Mouse (Mus musculus) stomach, embryonic 15.5 days (tissue): ENCODE data around the gene Foxl1. TPM values are rescaled to one million over a fixed set of nuclear protein-coding genes. Genes with fewer than 3 reads are reported as not detected.
"Not testable (repeated sequence)": the region's sequence is repeated elsewhere in the genome, so short reads cannot be mapped to it uniquely, and the experiment has no call there.

ENCODE experiments used
- ATAC-seq: fragments of 200-750 bp; cut with Nextera tagmentation; 2 replicates; pipeline ENCODE4 v1.8.0; 2017; ENCODE audit warnings: low read depth, moderate number of reproducible peaks, moderate TSS enrichment; ENCODE audit not compliant: insufficient read depth, low FRiP score
- H3K27ac ChIP-seq: fragments of 300-500 bp; sonication (generic); 2 replicates; pipeline ENCODE4 v1.5.1; 2015; ENCODE audit warnings: mild to moderate bottlenecking, inconsistent platforms
- H3K27me3 ChIP-seq: fragments of 300-500 bp; sonication (generic); replicated peaks from 2 replicates; pipeline ENCODE4 v1.6.1; 2015; ENCODE audit warnings: inconsistent platforms
- H3K36me3 ChIP-seq: fragments of 300-500 bp; sonication (generic); 2 replicates; pipeline ENCODE4 v1.6.1; 2015; ENCODE audit warnings: inconsistent platforms
- H3K4me1 ChIP-seq: fragments of 300-500 bp; sonication (generic); 2 replicates; pipeline ENCODE4 v1.6.1; 2015; ENCODE audit warnings: inconsistent platforms
- H3K4me2 ChIP-seq: fragments of 300-500 bp; sonication (generic); 2 replicates; pipeline ENCODE4 v1.6.1; 2015; ENCODE audit warnings: mild to moderate bottlenecking, inconsistent platforms
- H3K4me3 ChIP-seq: fragments of 300-500 bp; sonication (generic); replicated peaks from 2 replicates; pipeline ENCODE4 v1.5.1; 2015; ENCODE audit warnings: inconsistent platforms
- H3K9ac ChIP-seq: fragments of 300-500 bp; sonication (generic); 2 replicates; pipeline ENCODE4 v1.6.1; 2015; ENCODE audit warnings: inconsistent platforms
- H3K9me3 ChIP-seq: fragments of 300-500 bp; sonication (generic); 2 replicates; pipeline ENCODE4 v1.6.1; 2016; ENCODE audit warnings: inconsistent platforms
- WGBS: fragments of 180-500 bp; shearing (Covaris S2); methylation state at CpG from one replicate; pipeline ENCODE4 v1.1.7; 2015; 5-methylcytosine and 5-hydroxymethylcytosine counted together
- polyA plus RNA-seq: library from polyadenylated mRNA; unstranded; fragments of >200 nt; fragmentation: Nextera tagmentation; extraction: Ambion mirVana; gene quantifications from 2 replicates; pipeline ENCODE4 v1.2.1, GENCODE M21; 2015

Gene Foxl1
- polyA plus RNA-seq, 1 experiment from 2014 or later = 7.2 TPM

DNA sequence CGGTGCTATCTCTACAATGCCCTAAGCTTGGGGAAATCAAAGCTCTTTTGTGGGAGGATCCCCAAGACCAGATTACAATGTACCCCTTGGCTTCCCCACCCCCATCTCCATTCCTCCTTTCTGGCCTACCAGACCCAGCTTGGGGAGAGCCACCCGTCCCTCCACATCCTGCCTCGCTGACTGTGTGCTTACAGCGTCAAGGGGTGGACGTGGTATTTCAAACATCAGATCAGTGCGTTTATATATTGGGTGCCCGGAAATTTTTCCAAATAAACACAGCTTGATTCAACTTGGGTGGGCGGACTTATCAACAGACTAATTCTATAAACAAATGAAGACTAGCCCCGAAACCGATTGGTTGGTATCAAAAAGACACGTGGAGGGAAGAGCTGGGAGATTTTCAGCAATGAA lies 444 bp upstream of the Foxl1 start:
- Histone ChIP-seq H3K9me3 (no peaks in the 10 kb centered on the region), H3K27me3 (peaks cover 75% of the 10 kb centered on the region), H3K4me3 (no peak overlapping the region; the same call in 1 of the 2 replicates), H3K27ac (peak overlapping the region; percentile 31; the same call in 1 of the 2 replicates), H3K4me1 (peaks cover 16% of the 10 kb centered on the region), H3K4me2 (0 out of 2 replicates have a peak overlapping the region, but pooled peaks have one; percentile 5), H3K9ac (no peak overlapping the region), H3K36me3 (no peaks in the 10 kb centered on the region)
- ATAC-seq = no peak
- WGBS = 9% methylated on average over 11 of the region's 11 CpGs

DNA sequence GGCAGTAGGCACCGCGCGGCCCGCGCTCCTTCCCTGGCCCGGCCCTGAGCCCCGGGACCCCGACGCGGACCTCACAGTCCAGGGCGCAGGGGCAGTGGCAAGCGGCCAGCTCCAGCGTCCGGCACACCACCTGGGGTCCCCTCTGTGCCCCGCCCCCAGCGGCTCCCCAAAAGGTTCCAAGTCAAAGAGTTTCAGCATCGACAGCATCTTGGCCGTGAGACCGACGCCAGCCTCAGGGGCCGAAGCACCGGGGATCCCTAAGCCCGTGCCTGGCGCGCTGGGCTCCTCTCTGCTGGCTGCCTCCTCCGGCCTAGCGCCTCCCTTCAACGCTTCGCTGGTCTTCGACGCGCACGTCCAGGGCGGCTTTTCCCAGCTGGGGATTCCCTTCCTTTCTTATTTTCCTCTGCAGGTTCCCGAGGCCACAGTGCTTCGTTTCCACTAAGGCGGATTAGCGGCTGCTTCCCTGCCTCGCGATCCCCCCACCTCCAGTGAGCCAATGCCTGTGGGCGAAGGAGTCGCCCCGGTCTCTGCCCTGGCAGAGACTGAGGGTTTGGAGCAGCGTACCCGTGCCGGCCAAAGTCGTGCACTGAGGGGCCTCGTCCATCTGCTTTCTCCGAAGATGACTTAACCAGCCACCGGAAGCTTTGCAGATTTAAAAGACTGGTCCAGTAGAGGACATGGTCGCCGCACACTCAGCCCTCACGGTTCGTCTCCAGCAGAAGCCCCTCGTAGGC lies 958 bp downstream of the Foxl1 start:
- Histone ChIP-seq H3K9ac (peak overlapping the region; percentile 31; the same call in 1 of the 2 replicates), H3K27me3 (peaks cover 61% of the 10 kb centered on the region), H3K36me3 (no peaks in the 10 kb centered on the region), H3K9me3 (no peaks in the 10 kb centered on the region), H3K4me2 (peak overlapping the region; percentile 50), H3K27ac (peak overlapping the region; percentile 86), H3K4me1 (peaks cover 16% of the 10 kb centered on the region), H3K4me3 (peak overlapping the region; percentile 42)
- no peak for ATAC-seq
- 6% methylated on average over 55 of the region's 55 CpGs for WGBS

DNA sequence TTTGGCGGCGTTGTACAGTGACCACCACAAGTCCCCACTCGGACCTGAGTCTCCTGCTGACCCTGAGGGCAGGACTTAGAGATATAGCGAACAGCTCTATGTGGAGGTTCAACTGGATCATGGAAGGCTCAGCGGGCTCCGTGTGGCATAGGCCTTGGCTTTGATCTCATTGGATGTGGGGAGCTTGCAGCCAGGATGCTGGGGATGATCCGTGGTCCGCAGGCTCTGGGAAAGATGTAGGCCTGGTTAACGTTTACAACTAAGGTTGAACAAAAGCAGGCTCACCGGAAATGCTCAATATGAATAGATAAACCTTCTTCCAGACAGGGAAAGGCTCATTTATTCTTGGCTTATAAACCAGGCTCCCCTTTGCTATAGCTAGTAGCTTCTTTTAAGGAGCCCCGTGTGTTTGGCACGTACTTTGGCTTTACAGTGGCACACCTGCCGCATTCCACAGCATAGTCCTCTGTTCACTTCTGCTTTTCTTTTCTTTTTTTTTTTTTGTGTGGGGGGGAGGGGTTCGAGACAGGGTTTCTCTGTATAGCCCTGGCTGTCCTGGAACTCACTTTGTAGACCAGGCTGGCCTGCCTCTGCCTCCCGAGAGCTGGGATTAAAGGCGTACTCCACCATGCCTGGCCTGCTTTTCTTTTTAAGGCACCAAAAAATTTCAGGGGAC lies 1.7 kb downstream of the Foxl1 start:
- no peak overlapping the region for H3K27ac ChIP-seq
- no peaks in the 10 kb centered on the region for H3K9me3 ChIP-seq
- 32% methylated on average over 16 of the region's 16 CpGs for WGBS
- peaks cover 55% of the 10 kb centered on the region for H3K27me3 ChIP-seq
- no peak for ATAC-seq
- H3K36me3 ChIP-seq = no peaks in the 10 kb centered on the region
- no peak overlapping the region for H3K9ac ChIP-seq
- H3K4me2 ChIP-seq = peak overlapping the region; percentile 50
- H3K4me3 ChIP-seq = peak overlapping the region; percentile 42
- H3K4me1 ChIP-seq = peaks cover 16% of the 10 kb centered on the region

DNA sequence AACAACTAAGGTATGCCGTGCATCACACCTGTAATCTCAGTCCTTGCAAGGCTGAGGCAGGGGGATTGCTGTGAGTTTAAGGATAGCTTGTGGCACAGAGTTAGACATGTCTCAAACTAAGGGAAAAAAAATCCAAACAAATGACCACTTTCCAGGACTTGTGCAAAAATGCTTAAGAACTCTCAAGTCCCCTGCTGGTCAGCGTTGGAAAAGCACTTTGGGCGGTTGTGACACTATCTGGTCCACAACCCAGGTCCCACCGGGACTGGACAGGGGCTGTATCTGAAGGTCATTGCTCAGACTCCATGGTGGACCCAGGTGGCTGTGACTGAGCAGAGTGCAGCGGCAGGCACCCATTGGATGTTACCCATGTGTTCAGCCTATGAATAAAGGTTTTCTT lies 2.8 kb downstream of the Foxl1 start:
- H3K36me3 ChIP-seq = no peaks in the 10 kb centered on the region
- no peak overlapping the region for H3K27ac ChIP-seq
- H3K4me3 ChIP-seq = peak overlapping the region; percentile 14
- peaks cover 14% of the 10 kb centered on the region for H3K4me1 ChIP-seq
- H3K4me2 ChIP-seq = peak overlapping the region; percentile 50
- 38% methylated on average over 5 of the region's 5 CpGs for WGBS
- ATAC-seq = no peak
- peaks cover 46% of the 10 kb centered on the region for H3K27me3 ChIP-seq
- H3K9ac ChIP-seq = no peak overlapping the region
- H3K9me3 ChIP-seq = no peaks in the 10 kb centered on the region

DNA sequence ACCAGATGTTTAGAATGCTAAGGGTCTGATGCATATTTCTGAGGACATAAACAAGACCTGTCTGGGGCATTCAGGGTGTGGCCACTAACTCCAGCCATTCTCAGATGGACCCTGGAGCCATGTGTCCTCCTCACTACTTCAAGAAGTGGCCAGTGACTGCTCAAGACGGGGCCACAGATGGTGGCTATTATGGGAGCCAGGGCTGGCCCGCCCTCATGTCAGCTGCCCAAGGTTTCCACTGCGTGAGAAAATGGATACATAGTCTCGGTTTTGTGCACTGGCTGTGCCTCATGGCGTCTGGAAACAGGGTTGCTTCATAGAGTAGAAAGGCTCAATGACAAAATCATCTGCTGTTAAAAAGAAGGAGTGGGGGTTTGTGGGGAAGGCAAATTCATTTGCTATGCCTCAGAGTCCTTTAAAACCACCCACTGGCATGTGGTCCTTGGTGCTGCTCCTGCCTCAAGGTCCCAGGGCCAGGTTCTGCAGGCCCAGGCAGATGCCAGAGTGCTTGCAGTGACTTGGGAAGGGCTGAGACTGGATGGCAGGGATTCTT lies 5.3 kb downstream of the Foxl1 start:
- WGBS = 80% methylated on average over 5 of the region's 5 CpGs
- ATAC-seq = no peak

DNA sequence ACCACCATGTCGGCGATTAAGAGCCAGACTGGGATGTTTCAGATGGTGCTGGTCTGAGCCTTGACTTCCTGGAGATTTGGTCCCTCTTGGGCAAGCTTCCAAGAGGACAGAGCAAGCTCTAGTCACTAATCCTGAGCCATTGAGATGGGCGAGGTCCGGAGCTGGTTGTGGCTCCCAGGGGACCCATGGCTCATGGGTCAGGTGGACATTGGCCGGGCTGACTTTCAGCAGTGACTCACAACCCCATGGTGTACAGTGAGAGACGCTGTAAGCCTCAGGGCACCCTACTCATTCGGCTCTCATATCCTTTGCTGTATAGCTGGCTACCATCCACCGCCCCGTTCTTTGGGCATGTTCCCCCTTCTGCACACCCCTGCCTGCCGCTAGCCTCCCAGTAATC lies 6.4 kb downstream of the Foxl1 start:
- no peak for ATAC-seq
- H3K4me3 ChIP-seq = no peak overlapping the region
- peaks cover 13% of the 10 kb centered on the region for H3K27me3 ChIP-seq
- 0 out of 2 replicates have a peak, but pooled peaks cover 2% of the 10 kb centered on the region for H3K4me1 ChIP-seq
- H3K9me3 ChIP-seq = no peaks in the 10 kb centered on the region
- H3K9ac ChIP-seq = no peak overlapping the region
- H3K36me3 ChIP-seq = no peaks in the 10 kb centered on the region
- 86% methylated on average over 10 of the region's 10 CpGs for WGBS
- no peak overlapping the region for H3K27ac ChIP-seq
- no peak overlapping the region for H3K4me2 ChIP-seq

More for the DNA sequence above, 5.3 kb downstream of the Foxl1 start:
- Histone ChIP-seq H3K27ac (no peak overlapping the region), H3K27me3 (peaks cover 23% of the 10 kb centered on the region), H3K36me3 (no peaks in the 10 kb centered on the region), H3K9me3 (no peaks in the 10 kb centered on the region), H3K4me3 (no peak overlapping the region), H3K9ac (no peak overlapping the region), H3K4me1 (peaks cover 10% of the 10 kb centered on the region), H3K4me2 (no peak overlapping the region)

DNA sequence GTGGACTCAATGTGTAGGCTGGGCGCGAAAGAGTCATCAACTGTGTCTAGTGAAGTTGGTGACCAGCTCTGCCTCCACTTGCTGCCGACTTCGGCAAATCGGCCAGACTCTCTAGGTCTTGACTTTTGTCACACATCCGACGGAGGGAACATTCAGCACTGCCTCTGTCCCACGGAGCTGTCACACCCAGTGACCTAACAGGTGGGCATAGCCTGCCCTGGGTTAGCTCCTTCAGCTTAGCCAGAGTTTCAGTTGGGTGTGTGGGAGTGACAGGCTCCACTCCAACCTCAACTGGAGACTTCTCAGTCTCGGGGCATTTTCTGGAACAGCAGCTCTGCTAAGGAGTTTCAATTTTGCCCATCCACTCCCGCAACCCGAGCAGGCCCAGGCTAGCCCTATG lies 6.8 kb downstream of the Foxl1 start:
- no peaks in the 10 kb centered on the region for H3K9me3 ChIP-seq
- no peak overlapping the region for H3K27ac ChIP-seq
- no peak for ATAC-seq

DNA sequence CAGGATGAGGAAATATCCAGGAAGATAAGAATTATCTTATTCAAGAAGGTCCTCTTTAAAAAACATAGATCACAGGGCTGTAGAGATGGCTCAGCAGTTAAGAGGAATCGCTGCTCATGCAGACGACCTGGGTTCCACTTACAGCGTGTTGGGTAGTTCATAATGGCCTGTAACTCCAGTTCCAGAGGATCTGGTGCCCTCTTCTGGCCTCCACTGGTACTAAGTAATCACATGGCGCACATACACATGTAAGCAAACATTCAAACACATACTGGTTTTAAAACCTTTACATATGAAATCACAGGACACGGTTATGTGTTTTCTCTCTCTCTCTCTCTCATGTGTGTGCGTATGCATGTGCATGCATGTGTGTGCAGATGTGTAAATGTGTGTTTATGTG lies 9.1 kb downstream of the Foxl1 start:
- Histone ChIP-seq H3K36me3 (no peaks in the 10 kb centered on the region), H3K9me3 (no peaks in the 10 kb centered on the region), H3K4me3 (no peak overlapping the region), H3K4me2 (no peak overlapping the region), H3K9ac (no peak overlapping the region), H3K27me3 (no peaks in the 10 kb centered on the region), H3K4me1 (0 out of 2 replicates have a peak, but pooled peaks cover 2% of the 10 kb centered on the region), H3K27ac (no peak overlapping the region)
- no peak for ATAC-seq
- 94% methylated on average over 6 of the region's 6 CpGs for WGBS

More for the DNA sequence above, 6.8 kb downstream of the Foxl1 start:
- WGBS = 86% methylated on average over 11 of the region's 11 CpGs
- Histone ChIP-seq H3K4me3 (no peak overlapping the region), H3K4me2 (no peak overlapping the region), H3K9ac (no peak overlapping the region), H3K27me3 (peaks cover 9% of the 10 kb centered on the region; the same call in 1 of the 2 replicates), H3K36me3 (no peaks in the 10 kb centered on the region), H3K4me1 (0 out of 2 replicates have a peak, but pooled peaks cover 2% of the 10 kb centered on the region)

DNA sequence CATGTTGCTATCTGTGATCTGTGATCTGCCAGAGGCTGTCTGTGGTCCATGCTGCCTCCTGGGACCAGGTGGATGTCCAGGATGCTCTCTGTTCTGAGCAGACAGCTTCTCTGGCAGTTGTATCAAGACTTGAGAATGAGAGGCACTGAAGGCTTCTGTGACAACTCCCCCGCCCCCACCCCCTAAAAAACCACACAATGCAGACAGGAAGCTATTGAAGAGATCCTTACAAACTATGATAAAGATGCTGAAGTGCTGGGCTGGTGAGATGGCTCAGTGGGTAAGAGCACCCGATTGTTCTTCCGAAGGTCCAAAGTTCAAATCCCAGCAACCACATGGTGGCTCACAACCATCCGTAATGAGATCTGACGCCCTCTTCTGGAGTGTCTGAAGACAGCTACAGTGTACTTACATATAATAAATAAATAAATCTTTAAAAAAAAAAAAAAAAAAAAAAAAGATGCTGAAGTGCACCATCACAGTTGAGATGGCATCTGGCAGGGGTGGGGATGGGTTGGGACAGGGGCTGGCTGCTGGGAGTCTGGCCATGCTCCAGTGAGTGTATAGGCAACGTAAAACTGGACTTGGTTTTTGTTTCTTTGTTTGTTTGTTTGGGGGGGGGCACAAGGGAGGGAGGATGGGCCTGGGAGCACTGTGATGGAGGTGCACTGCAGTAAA lies 17.9 kb downstream of the Foxl1 start:
- not testable (repeated sequence) for H3K4me3 ChIP-seq, H3K9me3 ChIP-seq, H3K4me2 ChIP-seq, H3K9ac ChIP-seq, H3K4me1 ChIP-seq, H3K36me3 ChIP-seq, H3K27ac ChIP-seq, H3K27me3 ChIP-seq, ATAC-seq
- WGBS = 66% methylated on average over 5 of the region's 6 CpGs

DNA sequence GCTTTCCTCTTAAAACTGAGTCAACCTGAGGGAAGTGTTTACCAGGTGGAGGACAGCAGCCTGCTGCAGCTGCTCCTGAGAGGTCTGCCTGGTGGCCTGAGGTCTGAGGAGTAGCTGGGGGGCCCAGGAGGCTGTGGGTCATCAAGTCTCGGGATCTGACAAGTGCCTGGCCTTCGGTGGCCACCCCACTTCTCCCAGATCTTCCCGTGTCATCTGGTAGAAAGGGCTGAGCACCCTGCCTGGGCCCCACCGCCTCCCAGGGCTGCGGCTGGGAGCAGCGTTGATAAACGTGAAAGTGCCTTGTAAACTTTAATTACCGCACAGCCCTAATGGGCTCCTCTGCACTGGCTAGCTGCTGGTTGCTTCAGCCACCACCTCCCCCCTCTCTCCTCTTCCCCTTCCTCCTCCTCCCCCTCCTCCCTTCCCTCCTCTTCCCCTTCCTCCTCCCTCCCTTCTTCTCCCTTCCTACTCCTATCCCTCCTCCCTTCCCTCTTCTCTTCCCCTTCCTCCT lies 20.9 kb downstream of the Foxl1 start:
- Histone ChIP-seq H3K27me3 (no peaks in the 10 kb centered on the region), H3K27ac (no peak overlapping the region), H3K9ac (no peak overlapping the region), H3K9me3 (no peaks in the 10 kb centered on the region), H3K4me2 (no peak overlapping the region), H3K4me1 (peaks cover 4% of the 10 kb centered on the region; the same call in 1 of the 2 replicates), H3K4me3 (no peak overlapping the region), H3K36me3 (no peaks in the 10 kb centered on the region)
- no peak for ATAC-seq
- WGBS = 9% methylated on average over 8 of the region's 8 CpGs

DNA sequence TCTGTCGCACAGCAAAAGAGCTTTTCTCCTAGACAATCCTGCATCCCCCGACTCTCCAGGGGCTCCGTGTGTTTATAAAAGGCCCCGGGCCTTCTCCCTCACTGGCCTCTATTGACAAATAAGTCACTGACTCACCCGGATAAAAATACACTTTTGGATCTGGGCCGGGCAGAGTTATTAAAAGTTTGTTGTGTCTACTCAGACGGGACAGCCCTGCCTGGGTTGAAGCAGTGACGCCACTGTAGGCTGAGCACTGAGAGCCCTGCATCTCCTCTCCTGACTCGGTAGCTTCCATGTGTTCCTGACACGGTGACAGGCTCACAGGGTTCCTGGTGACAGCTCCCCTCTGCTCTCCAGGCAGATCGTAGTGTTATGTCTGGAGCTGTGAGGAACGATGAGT lies 24.7 kb downstream of the Foxl1 start:
- H3K27ac ChIP-seq = no peak overlapping the region
- WGBS = 44% methylated on average over 12 of the region's 12 CpGs
- ATAC-seq = no peak

More for the DNA sequence above, 24.7 kb downstream of the Foxl1 start:
- Histone ChIP-seq H3K4me3 (no peak overlapping the region), H3K4me1 (peaks cover 4% of the 10 kb centered on the region; the same call in 1 of the 2 replicates), H3K36me3 (no peaks in the 10 kb centered on the region), H3K4me2 (no peak overlapping the region), H3K27me3 (no peaks in the 10 kb centered on the region), H3K9me3 (no peaks in the 10 kb centered on the region), H3K9ac (no peak overlapping the region)
